In genomic region chr9:75361699-75362098, GRCm38 (mm10) we compare ENCODE assay signal across 10 mouse cellular contexts. TPM values are rescaled to one million over a fixed set of nuclear protein-coding genes. Genes with fewer than 3 reads are reported as not detected.
DNase-seq lines count a peak whose midpoint lies in the region; ATAC-seq lines count a peak whose summit lies in the region.
"Had no signal": no experiment of that assay in that cellular context is flagged by ENCODE, and none has a peak within 500 bp of the region (broad histone marks: within the 10 kb centered on the region; RNA-seq: fewer than 3 reads in every experiment).

No protein-coding gene starts in this region.

- peak; percentile 28 to 41 for DNase-seq in left cerebral cortex, postnatal 25 days (ENCODE audit: low spot score in 2 of 2)
- DNase-seq in left cerebral cortex, adult 8-10 months (ENCODE audit: low spot score in 2 of 2): no peak
- peak; percentile 64 for DNase-seq in c-Kit-positive CD71-positive TER-119-negative erythroid progenitor cells, embryonic 14.5 days (ENCODE audit: low read depth)
- DNase-seq in liver, embryonic 13.5 days: peak; percentile 50
- peak; percentile 73 for DNase-seq in thymus, postnatal 0 days (ENCODE audit: low spot score)

- 0 out of 2 replicates have a peak, but pooled peaks have one; percentile 48 for ATAC-seq in forebrain, embryonic 15.5 days (replicated peaks)
- peak; percentile 79 for ATAC-seq in intestine, embryonic 15.5 days
- ATAC-seq in liver, embryonic 13.5 days (ENCODE audit: low read depth): peak; percentile 65; the same call in 1 of the 2 replicates
- ATAC-seq in neutrophil, adult 5-6 weeks (ENCODE audit: extremely low read depth, insufficient number of reproducible peaks, low FRiP score, poor library complexity, severe bottlenecking): peak; percentile 79

- no peaks in the 10 kb centered on the region for H3K9me3 ChIP-seq in forebrain, embryonic 15.5 days
- no peaks in the 10 kb centered on the region for H3K9me3 ChIP-seq in intestine, embryonic 15.5 days
- no peaks in the 10 kb centered on the region for H3K9me3 ChIP-seq in liver, embryonic 13.5 days (replicated peaks)
- H3K9me3 ChIP-seq: embryonic facial prominence, embryonic 15.5 days; neural tube, embryonic 12.5 days had no signal

- H3K4me1 ChIP-seq in forebrain, embryonic 15.5 days: no peaks in the 10 kb centered on the region
- no peaks in the 10 kb centered on the region for H3K4me1 ChIP-seq in intestine, embryonic 15.5 days (replicated peaks)
- no peaks in the 10 kb centered on the region for H3K4me1 ChIP-seq in liver, embryonic 13.5 days (replicated peaks)
- H3K4me1 ChIP-seq: embryonic facial prominence, embryonic 15.5 days; neural tube, embryonic 12.5 days had no signal

- H3K36me3 ChIP-seq in forebrain, embryonic 15.5 days: no peaks in the 10 kb centered on the region
- no peaks in the 10 kb centered on the region for H3K36me3 ChIP-seq in intestine, embryonic 15.5 days
- H3K36me3 ChIP-seq in liver, embryonic 13.5 days: no peaks in the 10 kb centered on the region
- H3K36me3 ChIP-seq: embryonic facial prominence, embryonic 15.5 days; neural tube, embryonic 12.5 days had no signal

- H3K27ac ChIP-seq in forebrain, embryonic 15.5 days (replicated peaks): no peak overlapping the region
- H3K27ac ChIP-seq in intestine, embryonic 15.5 days: no peak overlapping the region
- H3K27ac ChIP-seq in liver, embryonic 13.5 days: no peak overlapping the region
- H3K27ac ChIP-seq: embryonic facial prominence, embryonic 15.5 days; neural tube, embryonic 12.5 days had no signal

- H3K4me2 ChIP-seq in forebrain, embryonic 15.5 days (replicated peaks): no peak overlapping the region
- no peak overlapping the region for H3K4me2 ChIP-seq in intestine, embryonic 15.5 days (replicated peaks)
- no peak overlapping the region for H3K4me2 ChIP-seq in liver, embryonic 13.5 days
- H3K4me2 ChIP-seq: embryonic facial prominence, embryonic 15.5 days; neural tube, embryonic 12.5 days had no signal

- WGBS in forebrain, embryonic 15.5 days: 46% methylated on average over 5 of the region's 5 CpGs
- 30% methylated on average over 5 of the region's 5 CpGs for WGBS in intestine, embryonic 15.5 days
- WGBS in liver, embryonic 13.5 days (ENCODE audit: insufficient replicate concordance): 20% methylated on average over 5 of the region's 5 CpGs

- intact Hi-C loops in left cerebral cortex, postnatal 25 days (cut with DNase I): loop anchor here (2.0 to 5.0 kb wide), 2 partner anchors 73 to 156 kb away; no protein-coding TSS in a partner anchor

- H3K9ac ChIP-seq in forebrain, embryonic 15.5 days (replicated peaks): no peak overlapping the region
- H3K9ac ChIP-seq in intestine, embryonic 15.5 days: no peak overlapping the region
- no peak overlapping the region for H3K9ac ChIP-seq in liver, embryonic 13.5 days
- H3K9ac ChIP-seq: embryonic facial prominence, embryonic 15.5 days; neural tube, embryonic 12.5 days had no signal

- no peak overlapping the region for H3K4me3 ChIP-seq in forebrain, embryonic 15.5 days
- H3K4me3 ChIP-seq in intestine, embryonic 15.5 days (replicated peaks): no peak overlapping the region
- no peak overlapping the region for H3K4me3 ChIP-seq in liver, embryonic 13.5 days (replicated peaks)
- H3K4me3 ChIP-seq: embryonic facial prominence, embryonic 15.5 days; neural tube, embryonic 12.5 days had no signal

- no peaks in the 10 kb centered on the region for H3K27me3 ChIP-seq in forebrain, embryonic 15.5 days
- H3K27me3 ChIP-seq in intestine, embryonic 15.5 days (replicated peaks): no peaks in the 10 kb centered on the region
- H3K27me3 ChIP-seq in liver, embryonic 13.5 days: no peaks in the 10 kb centered on the region
- H3K27me3 ChIP-seq: embryonic facial prominence, embryonic 15.5 days; neural tube, embryonic 12.5 days had no signal

RNA-seq across cellular contexts. Expression of gene Bcl2l10, which starts 14.1 kb away (rescaled TPM):
- total RNA-seq in left cerebral cortex, postnatal 25 days (2021): not detected
- total RNA-seq in left cerebral cortex, adult 8-10 months (2022): under 1 TPM in 1 of 4 experiments, not detected in 3; 0.53 TPM
- polyA plus RNA-seq in forebrain, embryonic 15.5 days (2015; fragmentation: Nextera tagmentation; extraction: Ambion mirVana): not detected in 2 replicates
- polyA plus RNA-seq in intestine, embryonic 15.5 days (2015; fragmentation: Nextera tagmentation; extraction: Ambion mirVana): not detected in 2 replicates
- polyA plus RNA-seq in liver, embryonic 13.5 days (2015; fragmentation: Nextera tagmentation; extraction: Ambion mirVana): not detected in 2 replicates
- not detected in 2 replicates for total RNA-seq in neutrophil, adult 5-6 weeks (2017)
- not detected in 2 replicates for polyA plus RNA-seq in thymus, postnatal 0 days (2015; fragmentation: Nextera tagmentation; extraction: Ambion mirVana)
- polyA plus RNA-seq: embryonic facial prominence, embryonic 15.5 days; neural tube, embryonic 12.5 days had no signal

RNA-seq across cellular contexts. Expression of gene Mapk6, which starts 48.1 kb away (rescaled TPM):
- 10 to 100 TPM; 73.1 to 74.8 TPM for total RNA-seq in left cerebral cortex, postnatal 25 days (2021)
- total RNA-seq in left cerebral cortex, adult 8-10 months (2022): 10 to 100 TPM; 63.2 to 79.9 (median 65.4) TPM
- polyA plus RNA-seq in forebrain, embryonic 15.5 days (2015; fragmentation: Nextera tagmentation; extraction: Ambion mirVana): 137 and 138 TPM in 2 replicates
- polyA plus RNA-seq in intestine, embryonic 15.5 days (2015; fragmentation: Nextera tagmentation; extraction: Ambion mirVana): 47.2 and 55.5 TPM in 2 replicates
- 23.4 and 27.4 TPM in 2 replicates for polyA plus RNA-seq in liver, embryonic 13.5 days (2015; fragmentation: Nextera tagmentation; extraction: Ambion mirVana)
- total RNA-seq in neutrophil, adult 5-6 weeks (2017): 33.3 and 36.3 TPM in 2 replicates
- polyA plus RNA-seq in thymus, postnatal 0 days (2015; fragmentation: Nextera tagmentation; extraction: Ambion mirVana): 47.4 and 51.9 TPM in 2 replicates

RNA-seq across cellular contexts. Expression of gene Gnb5, which starts 55.6 kb away (rescaled TPM):
- total RNA-seq in left cerebral cortex, postnatal 25 days (2021): 100 to 1,000 TPM; 151 to 154 TPM
- 100 to 1,000 TPM; 162 to 190 (median 168) TPM for total RNA-seq in left cerebral cortex, adult 8-10 months (2022)
- polyA plus RNA-seq in forebrain, embryonic 15.5 days (2015; fragmentation: Nextera tagmentation; extraction: Ambion mirVana): 47.8 and 52.6 TPM in 2 replicates
- 18.5 and 20.3 TPM in 2 replicates for polyA plus RNA-seq in intestine, embryonic 15.5 days (2015; fragmentation: Nextera tagmentation; extraction: Ambion mirVana)
- 1.8 and 2.2 TPM in 2 replicates for polyA plus RNA-seq in liver, embryonic 13.5 days (2015; fragmentation: Nextera tagmentation; extraction: Ambion mirVana)
- total RNA-seq in neutrophil, adult 5-6 weeks (2017): 0.70 and 2.5 TPM in 2 replicates
- 4.4 and 4.5 TPM in 2 replicates for polyA plus RNA-seq in thymus, postnatal 0 days (2015; fragmentation: Nextera tagmentation; extraction: Ambion mirVana)

Comparison
In these comparisons a context has a peak if more than half of its experiments do, and no peak if none do; other contexts are left out.
1. DNase-seq: peak in left cerebral cortex, postnatal 25 days (2 of 2), c-Kit-positive CD71-positive TER-119-negative erythroid progenitor cells, embryonic 14.5 days (single experiment), liver, embryonic 13.5 days (single experiment) and thymus, postnatal 0 days (single experiment); none in left cerebral cortex, adult 8-10 months (0 of 2).
2. Peak in every context shown above with its lines, with median percentiles within 50 percentile points of each other: ATAC-seq.